In the genomic region with DNA sequence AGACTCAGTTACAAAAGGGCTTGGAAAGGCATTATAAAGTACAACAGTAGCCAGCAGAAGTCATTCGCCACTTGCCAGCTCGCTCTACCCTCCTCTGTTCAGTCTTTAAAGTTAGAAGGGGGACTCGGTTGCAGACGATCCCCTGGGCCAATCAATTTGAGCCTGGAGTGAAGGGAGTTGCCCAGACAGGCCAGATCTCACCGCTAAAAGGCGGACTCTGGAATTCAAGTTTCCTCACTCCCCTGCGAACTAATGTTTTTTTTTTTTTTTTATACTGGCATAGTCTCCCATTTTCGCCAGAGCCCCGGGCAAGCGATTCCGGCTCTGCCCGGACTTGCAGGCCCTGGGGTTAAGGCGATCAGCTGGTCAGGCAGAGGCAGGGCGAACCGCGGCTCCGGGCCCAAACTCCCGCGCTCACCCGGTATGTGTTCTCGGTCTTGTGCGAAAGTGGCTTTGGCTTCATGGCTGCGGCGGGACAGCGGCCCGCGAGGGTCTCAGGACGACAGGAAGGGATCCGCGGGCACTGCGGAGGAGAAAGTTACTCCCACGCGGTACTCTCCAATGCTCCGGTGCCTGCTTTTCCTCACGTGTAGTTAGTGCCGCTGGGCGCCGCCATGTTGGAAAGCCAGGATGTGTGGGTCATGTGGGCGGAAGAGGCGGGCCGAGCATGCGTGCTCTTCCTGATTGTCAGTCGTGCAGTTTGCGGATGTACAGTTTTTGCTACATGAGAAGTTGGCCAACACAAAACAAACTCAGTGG, we compare ENCODE assay signal across 8 mouse cellular contexts. TPM values are rescaled to one million over a fixed set of nuclear protein-coding genes. Genes with fewer than 3 reads are reported as not detected.
A peak's percentile ranks its signal among the peaks of the same experiment; 100 is the strongest.
DNase-seq lines count a peak whose midpoint lies in the region; ATAC-seq lines count a peak whose summit lies in the region.

A gene (minus strand): TSS at position 617 of the 759 bp plus-strand sequence.

- intact Hi-C loops in gastrocnemius, postnatal 14 days (cut with DNase I; ENCODE audit: low total_unique reads), result no loop called here
- intact Hi-C loops in left cerebral cortex, postnatal 10 days (cut with DNase I), result loop anchor here (10.0 kb wide), 1 partner anchor 808 kb away; no protein-coding TSS in a partner anchor

- peak; percentile 92 for DNase-seq in adipocyte (ENCODE audit: low spot score)
- peak; percentile 95 for DNase-seq in embryo, embryonic 10 days (ENCODE audit: low spot score)
- peak; percentile 77 for DNase-seq in gastrocnemius, postnatal 14 days
- peak; percentile 75 to 89 for DNase-seq in left cerebral cortex, postnatal 10 days (ENCODE audit: extremely low spot score in 1 of 2, low spot score in 2 of 2)
- DNase-seq in right cerebral cortex, postnatal 25 days, result peak; percentile 85
- DNase-seq in urinary bladder, postnatal 4 days (ENCODE audit: low spot score in 2 of 2), result peak; percentile 74 to 82

- peak; percentile 99 for ATAC-seq in inflammation-experienced regulatory T-cells, adult 6 months
- ATAC-seq in megakaryocyte-erythroid progenitor cell, adult 5-6 weeks (replicated peaks; ENCODE audit: low FRiP score, low TSS enrichment, poor library complexity, severe bottlenecking), result peak; percentile 99

RNA-seq across cellular contexts. Expression of the gene that starts here (rescaled TPM):
- total RNA-seq in gastrocnemius, postnatal 14 days (2021), result 1 to 10 TPM; 8.2 to 9.2 TPM
- 10 to 100 TPM in 2 of 3 experiments, 1 to 10 TPM in 1; 9.5 to 22.8 (median 19.2) TPM for polyA plus RNA-seq in inflammation-experienced regulatory T-cells, adult 6 months (2017; shearing (Covaris generic))
- 10 to 100 TPM; 21.3 to 23.2 TPM for total RNA-seq in left cerebral cortex, postnatal 10 days (2021)
- total RNA-seq in megakaryocyte-erythroid progenitor cell, adult 5-6 weeks (2014; fragmentation: Nextera tagmentation), result 55.4 and 72.5 TPM in 2 replicates
- total RNA-seq in megakaryocyte-erythroid progenitor cell, adult 5-6 weeks (2017), result 45.1 and 53.7 TPM in 2 replicates

Comparison
In these comparisons a context has a peak if more than half of its experiments do, and no peak if none do; other contexts are left out.
1. Peak in every context shown above with its lines: DNase-seq and ATAC-seq.